Mouse (Mus musculus): Measurements from ENCODE around the gene Tmem40.
A peak's percentile ranks its signal among the peaks of the same experiment; 100 is the strongest.

Tmem40 gene

GRCm38 (mm10) chr6:115701302-115701701 is 60.9 kb downstream of the Tmem40 start:
- DNase-seq (ENCODE audit: low read depth, low spot score): peak; percentile 59

GRCm38 (mm10) chr6:115700778-115701177 is 61.4 kb downstream of the Tmem40 start:
- DNase-seq (ENCODE audit: low read depth, low spot score): no peak

- peak; percentile 70 for DNase-seq (ENCODE audit: low read depth, low spot score)
These were observed 63.5 kb downstream of the Tmem40 start for GRCm38 (mm10) chr6:115698699-115699098.

- no peak for DNase-seq (ENCODE audit: low read depth, low spot score)
These were observed 64.3 kb downstream of the Tmem40 start for GRCm38 (mm10) chr6:115697739-115698558.

GRCm38 (mm10) chr6:115696707-115697215 is 65.4 kb downstream of the Tmem40 start:
- no peak for DNase-seq (ENCODE audit: low read depth, low spot score)

DNA sequence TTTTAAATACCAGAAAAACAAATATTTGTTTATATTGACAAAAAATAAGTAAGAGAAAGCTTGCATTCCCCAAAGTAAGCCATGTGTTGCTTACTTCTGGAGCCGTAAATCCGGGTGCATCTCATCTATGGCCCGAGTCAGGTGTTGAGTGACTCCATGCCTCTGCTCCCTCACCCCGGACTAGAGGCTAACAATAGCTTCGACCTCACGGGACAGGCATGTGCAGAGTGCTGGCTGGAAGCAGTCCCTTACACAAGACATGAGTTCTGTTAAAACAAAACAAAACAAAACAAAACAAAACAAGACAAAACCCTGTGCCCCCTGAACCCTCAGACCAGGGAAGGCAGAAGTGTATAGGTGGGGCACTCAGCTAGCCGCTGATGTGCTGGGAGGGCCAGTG is 67.1 kb downstream of the Tmem40 start:
- DNase-seq (ENCODE audit: low read depth, low spot score): no peak

- DNase-seq (ENCODE audit: low read depth, low spot score): peak; percentile 77
These were observed 67.8 kb downstream of the Tmem40 start for GRCm38 (mm10) chr6:115694441-115694842.

GRCm38 (mm10) chr6:115692963-115693730 is 69.1 kb downstream of the Tmem40 start:
- peak; percentile 81 for DNase-seq (ENCODE audit: low read depth, low spot score)

- DNase-seq (ENCODE audit: low read depth, low spot score): no peak
These were observed 69.9 kb downstream of the Tmem40 start for GRCm38 (mm10) chr6:115692163-115692950.

DNA sequence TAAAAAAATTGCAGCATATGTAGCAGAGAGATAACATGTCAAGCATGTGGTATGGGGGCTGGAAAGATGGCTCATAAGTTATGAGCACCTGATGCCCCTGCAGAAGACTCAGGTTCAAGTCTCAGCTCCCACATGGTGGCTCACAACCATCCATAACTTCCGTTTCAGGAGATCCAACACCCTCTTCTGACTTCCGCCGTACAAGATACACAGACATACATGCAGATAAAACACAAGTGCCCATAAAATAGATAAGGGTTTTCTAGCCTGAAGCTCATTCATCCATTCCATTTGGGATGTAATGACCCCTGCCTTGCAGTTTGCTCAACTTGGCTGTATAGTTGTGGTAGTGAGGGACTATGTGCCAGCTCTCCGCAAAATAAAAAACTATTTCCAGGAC is 72.1 kb downstream of the Tmem40 start:
- DNase-seq (ENCODE audit: low read depth, low spot score): no peak

DNA sequence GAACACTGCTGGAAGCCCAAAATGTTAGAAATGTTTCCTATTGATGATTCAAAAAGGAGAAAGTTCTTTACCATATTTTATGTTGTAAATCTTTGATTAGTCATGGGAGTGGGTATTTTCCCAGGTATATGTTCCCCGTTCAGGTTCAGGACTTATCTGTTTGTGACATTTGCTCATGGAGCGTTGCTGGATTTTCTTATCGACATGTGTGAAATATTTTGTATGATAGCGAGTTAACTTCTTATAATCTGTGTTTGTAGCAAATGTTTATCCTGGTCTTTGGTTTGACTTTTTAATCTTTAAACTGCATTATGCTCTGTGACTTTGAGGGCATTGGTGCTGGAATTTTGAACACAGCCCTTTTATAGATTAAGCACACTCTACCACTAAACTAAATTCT is 73.6 kb downstream of the Tmem40 start:
- DNase-seq (ENCODE audit: low read depth, low spot score): no peak

DNA sequence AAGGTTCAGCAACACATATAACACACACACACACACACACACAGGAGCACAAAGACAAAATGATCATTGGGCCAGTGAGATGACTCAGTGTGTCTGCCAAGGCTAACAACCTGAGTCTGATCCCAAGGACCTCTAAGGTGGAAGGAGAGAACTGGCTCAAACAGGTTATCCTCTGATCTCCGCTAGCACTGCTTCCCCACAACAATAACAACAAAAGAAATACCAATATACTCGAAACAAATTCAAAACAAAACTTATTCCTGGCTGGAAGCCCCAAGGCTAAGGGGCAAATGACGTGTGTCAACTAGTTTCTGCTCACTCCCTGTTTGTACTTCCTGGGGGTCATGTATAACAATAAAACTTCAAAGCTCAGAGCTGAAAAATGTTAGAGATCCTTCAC is 74.5 kb downstream of the Tmem40 start:
- DNase-seq (ENCODE audit: low read depth, low spot score): no peak

- DNase-seq (ENCODE audit: low read depth, low spot score): no peak
These were observed 77.2 kb downstream of the Tmem40 start for GRCm38 (mm10) chr6:115684851-115685646.

DNA sequence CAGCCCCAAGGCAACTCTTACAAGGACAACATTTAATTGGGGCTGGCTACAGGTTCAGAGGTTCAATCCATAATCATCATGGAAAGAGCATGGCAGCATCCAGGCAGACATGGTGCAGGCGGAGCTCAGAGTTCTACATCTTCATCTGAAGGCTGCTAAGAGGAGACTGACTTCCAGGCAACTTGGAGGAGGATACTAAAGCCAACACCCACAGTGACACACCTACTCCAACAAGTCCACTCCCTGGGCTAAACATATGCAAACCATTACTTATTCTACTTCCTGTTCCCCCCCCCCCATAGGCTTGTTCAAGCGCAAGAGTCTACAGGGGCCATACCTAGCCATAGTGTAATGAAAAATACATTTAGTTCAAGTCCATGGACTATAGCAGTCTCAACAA is 77.9 kb downstream of the Tmem40 start:
- no peak for DNase-seq (ENCODE audit: low read depth, low spot score)

GRCm38 (mm10) chr6:115681066-115681465 is 81.1 kb downstream of the Tmem40 start:
- DNase-seq (ENCODE audit: low read depth, low spot score): no peak

Data from A20 (cell line).